Mouse (Mus musculus) midbrain, embryonic 14.5 days (tissue): ENCODE measurements at regions not wholly inside any gene's neighbourhood (a gene's known extent, or its start where the extent isn't known, plus 50 kb on each side); places are given as distances from the start of the nearest gene placed in this dataset.

Experiments used
- ATAC-seq: fragments of 200-750 bp; cut with Nextera tagmentation; 2 replicates; pipeline ENCODE4 v1.8.0; 2017; ENCODE audit warnings: moderate number of reproducible peaks, moderate library complexity; ENCODE audit not compliant: low FRiP score, low TSS enrichment
- DNase-seq: peaks from one replicate; pipeline ENCODE4 v3.0.0-alpha.2; 2015
- H3K27ac ChIP-seq: fragments of 300-500 bp; sonication (generic); replicated peaks from 2 replicates; pipeline ENCODE4 v1.5.1; 2014; ENCODE audit warnings: mild to moderate bottlenecking, low read depth, low read length, moderate library complexity
- H3K27me3 ChIP-seq: fragments of 300-500 bp; sonication (generic); 2 replicates; pipeline ENCODE4 v1.6.1; 2014; ENCODE audit warnings: low read length, control low read depth, mixed read lengths; ENCODE audit not compliant: control insufficient read depth, insufficient read depth
- H3K36me3 ChIP-seq: fragments of 300-500 bp; sonication (generic); 2 replicates; pipeline ENCODE4 v1.6.1; 2014; ENCODE audit warnings: low read length, control low read depth; ENCODE audit not compliant: control insufficient read depth, insufficient read depth
- H3K4me1 ChIP-seq: fragments of 300-500 bp; sonication (generic); 2 replicates; pipeline ENCODE4 v1.6.1; 2014; ENCODE audit warnings: mild to moderate bottlenecking, antibody characterized with exemption, low read length, control low read depth; ENCODE audit not compliant: control insufficient read depth, insufficient read depth
- H3K4me2 ChIP-seq: fragments of 300-500 bp; sonication (generic); 2 replicates; pipeline ENCODE4 v1.6.1; 2014; ENCODE audit warnings: mild to moderate bottlenecking, low read length, moderate library complexity
- H3K4me3 ChIP-seq: fragments of 300-500 bp; sonication (generic); replicated peaks from 2 replicates; pipeline ENCODE4 v1.5.1; 2014; ENCODE audit warnings: low read depth, low read length
- H3K9ac ChIP-seq: fragments of 300-500 bp; sonication (generic); replicated peaks from 2 replicates; pipeline ENCODE4 v1.6.1; 2014; ENCODE audit warnings: mild to moderate bottlenecking, low read length, moderate library complexity
- H3K9me3 ChIP-seq: fragments of 300-500 bp; sonication (generic); 2 replicates; pipeline ENCODE4 v1.6.1; 2016; ENCODE audit warnings: low read length, control low read depth, mixed read lengths; ENCODE audit not compliant: control insufficient read depth
- WGBS: fragments of 180-500 bp; shearing (Covaris S2); extraction: QIAGEN DNeasy Blood & Tissue Kit; methylation state at CpG from one replicate; pipeline ENCODE4 v1.1.7; 2014; 5-methylcytosine and 5-hydroxymethylcytosine counted together

GRCm38 (mm10) chr12:32757441-32758119 is 61.8 kb upstream of the Nampt start:
- no peak for ATAC-seq
- no peaks in the 10 kb centered on the region for H3K36me3 ChIP-seq
- WGBS: 82% methylated on average over 2 of the region's 2 CpGs
- no peak overlapping the region for H3K4me3 ChIP-seq
- H3K4me1 ChIP-seq: no peaks in the 10 kb centered on the region
- no peak overlapping the region for H3K9ac ChIP-seq
- no peak overlapping the region for H3K4me2 ChIP-seq
- H3K27ac ChIP-seq: no peak overlapping the region
- no peaks in the 10 kb centered on the region for H3K9me3 ChIP-seq
- no peaks in the 10 kb centered on the region for H3K27me3 ChIP-seq
- peak; percentile 15 for DNase-seq

- no peaks in the 10 kb centered on the region for H3K36me3 ChIP-seq
- H3K4me2 ChIP-seq: no peak overlapping the region
- 88% methylated on average over 2 of the region's 2 CpGs for WGBS
- ATAC-seq (no peak), DNase-seq (no peak)
- H3K9ac ChIP-seq: no peak overlapping the region
- H3K4me1 ChIP-seq: no peaks in the 10 kb centered on the region
- H3K27ac ChIP-seq: no peak overlapping the region
- no peak overlapping the region for H3K4me3 ChIP-seq
- no peaks in the 10 kb centered on the region for H3K27me3 ChIP-seq
- H3K9me3 ChIP-seq: no peaks in the 10 kb centered on the region
These were observed 61.2 kb upstream of the Nampt start for GRCm38 (mm10) chr12:32758150-32758549.

GRCm38 (mm10) chr12:32760627-32761026 is 58.7 kb upstream of the Nampt start:
- no peak overlapping the region for H3K4me3 ChIP-seq
- no peak overlapping the region for H3K9ac ChIP-seq
- H3K27ac ChIP-seq: no peak overlapping the region
- 91% methylated on average over 3 of the region's 3 CpGs for WGBS
- no peaks in the 10 kb centered on the region for H3K36me3 ChIP-seq
- H3K4me1 ChIP-seq: no peaks in the 10 kb centered on the region
- no peak overlapping the region for H3K4me2 ChIP-seq
- no peaks in the 10 kb centered on the region for H3K9me3 ChIP-seq
- no peak for ATAC-seq
- no peak for DNase-seq
- no peaks in the 10 kb centered on the region for H3K27me3 ChIP-seq

GRCm38 (mm10) chr12:32761055-32761454 is 58.3 kb upstream of the Nampt start:
- no peak overlapping the region for H3K9ac ChIP-seq
- ATAC-seq: no peak
- 67% methylated on average over 3 of the region's 3 CpGs for WGBS

GRCm38 (mm10) chr12:32764271-32764670 is 55.1 kb upstream of the Nampt start:
- Histone ChIP-seq H3K27me3 (no peaks in the 10 kb centered on the region), H3K9ac (no peak overlapping the region), H3K4me2 (no peak overlapping the region), H3K4me3 (no peak overlapping the region), H3K36me3 (no peaks in the 10 kb centered on the region), H3K4me1 (no peaks in the 10 kb centered on the region), H3K27ac (no peak overlapping the region), H3K9me3 (no peaks in the 10 kb centered on the region)
- DNase-seq (no peak), ATAC-seq (no peak)
- WGBS: 88% methylated on average over 3 of the region's 3 CpGs

More at GRCm38 (mm10) chr12:32761055-32761454, 58.3 kb upstream of the Nampt start:
- no peaks in the 10 kb centered on the region for H3K4me1 ChIP-seq
- H3K36me3 ChIP-seq: no peaks in the 10 kb centered on the region
- no peaks in the 10 kb centered on the region for H3K9me3 ChIP-seq
- H3K27ac ChIP-seq: no peak overlapping the region
- no peak overlapping the region for H3K4me3 ChIP-seq
- no peaks in the 10 kb centered on the region for H3K27me3 ChIP-seq
- DNase-seq: no peak
- H3K4me2 ChIP-seq: no peak overlapping the region

- no peak for ATAC-seq
- Histone ChIP-seq H3K4me2 (no peak overlapping the region), H3K27me3 (no peaks in the 10 kb centered on the region), H3K36me3 (no peaks in the 10 kb centered on the region), H3K4me3 (no peak overlapping the region), H3K4me1 (no peaks in the 10 kb centered on the region), H3K9ac (no peak overlapping the region), H3K9me3 (no peaks in the 10 kb centered on the region), H3K27ac (no peak overlapping the region)
- DNase-seq: no peak
- WGBS: 91% methylated on average over 7 of the region's 7 CpGs
These were observed 54.6 kb upstream of the Nampt start for GRCm38 (mm10) chr12:32764747-32765146.

- Histone ChIP-seq H3K36me3 (no peaks in the 10 kb centered on the region), H3K4me1 (no peaks in the 10 kb centered on the region), H3K9ac (no peak overlapping the region), H3K9me3 (no peaks in the 10 kb centered on the region), H3K4me3 (no peak overlapping the region), H3K27ac (no peak overlapping the region), H3K27me3 (no peaks in the 10 kb centered on the region), H3K4me2 (no peak overlapping the region)
- no peak for DNase-seq
- no peak for ATAC-seq
These were observed 53.5 kb upstream of the Nampt start for GRCm38 (mm10) chr12:32765861-32766260.

GRCm38 (mm10) chr12:32766575-32766974 is 52.8 kb upstream of the Nampt start:
- Histone ChIP-seq H3K9me3 (no peaks in the 10 kb centered on the region), H3K27me3 (no peaks in the 10 kb centered on the region), H3K27ac (no peak overlapping the region), H3K36me3 (no peaks in the 10 kb centered on the region), H3K4me3 (no peak overlapping the region), H3K4me2 (no peak overlapping the region), H3K4me1 (no peaks in the 10 kb centered on the region), H3K9ac (no peak overlapping the region)
- DNase-seq (no peak), ATAC-seq (no peak)
- WGBS: 91% methylated on average over 3 of the region's 3 CpGs

- no peak overlapping the region for H3K4me3 ChIP-seq
- H3K4me1 ChIP-seq: no peaks in the 10 kb centered on the region
- H3K27me3 ChIP-seq: no peaks in the 10 kb centered on the region
- DNase-seq (no peak), ATAC-seq (no peak)
- no peak overlapping the region for H3K4me2 ChIP-seq
- 93% methylated on average over 7 of the region's 7 CpGs for WGBS
- no peak overlapping the region for H3K9ac ChIP-seq
- no peak overlapping the region for H3K27ac ChIP-seq
- no peaks in the 10 kb centered on the region for H3K36me3 ChIP-seq
- H3K9me3 ChIP-seq: no peaks in the 10 kb centered on the region
These were observed 51.9 kb upstream of the Nampt start for GRCm38 (mm10) chr12:32767206-32768081.
